Comparison of ENCODE assay signal across 26 mouse cellular contexts in genomic region chr13:102108204-102108603, GRCm38 (mm10).
"Had no signal": no experiment of that assay in that cellular context is flagged by ENCODE, and none has a peak within 500 bp of the region (broad histone marks: within the 10 kb centered on the region; RNA-seq: fewer than 3 reads in every experiment).

No protein-coding gene starts in this region.

- H3K9ac ChIP-seq: heart, embryonic 12.5 days; hindbrain, embryonic 13.5 days; hindbrain, embryonic 15.5 days; kidney, embryonic 15.5 days; limb, embryonic 12.5 days; liver, embryonic 13.5 days; liver, embryonic 15.5 days had no signal

- ATAC-seq: hindbrain, postnatal 0 days; intestine, embryonic 16.5 days had no signal

- H3K27ac ChIP-seq: heart, adult 2 months; heart, embryonic 10.5 days; hindbrain, embryonic 13.5 days; hindbrain, embryonic 15.5 days; hindbrain, postnatal 0 days; kidney, embryonic 15.5 days; kidney, postnatal 0 days; limb, embryonic 12.5 days; liver, embryonic 13.5 days; liver, embryonic 15.5 days had no signal

- DNase-seq: gastrocnemius, postnatal 14 days; gastrocnemius, postnatal 36 days; heart, adult 2 months; heart, postnatal 10 days; heart, postnatal 4 days; kidney, adult 11 months; kidney, adult 2 months; kidney, adult 9 months; kidney, postnatal 14 days; kidney, postnatal 36 days; layer of hippocampus, adult 9-11 months; layer of hippocampus, postnatal 36 days; left cerebral cortex, postnatal 4 days; liver; liver, embryonic 13.5 days had no signal

- H3K27me3 ChIP-seq: heart, embryonic 12.5 days; hindbrain, embryonic 13.5 days; hindbrain, embryonic 15.5 days; kidney, embryonic 15.5 days; limb, embryonic 12.5 days; liver, embryonic 13.5 days; liver, embryonic 15.5 days had no signal

- H3K4me1 ChIP-seq: heart, embryonic 10.5 days; heart, embryonic 12.5 days; hindbrain, embryonic 13.5 days; hindbrain, embryonic 15.5 days; kidney, embryonic 15.5 days; limb, embryonic 12.5 days; liver, embryonic 15.5 days had no signal

- H3K9me3 ChIP-seq: heart, embryonic 10.5 days; heart, embryonic 12.5 days; hindbrain, embryonic 13.5 days; hindbrain, embryonic 15.5 days; kidney, embryonic 15.5 days; limb, embryonic 12.5 days; liver, embryonic 13.5 days; liver, embryonic 15.5 days had no signal

- H3K4me2 ChIP-seq: heart, embryonic 12.5 days; hindbrain, embryonic 13.5 days; hindbrain, embryonic 15.5 days; kidney, embryonic 15.5 days; limb, embryonic 12.5 days; liver, embryonic 11.5 days; liver, embryonic 13.5 days; liver, embryonic 15.5 days had no signal

- H3K4me3 ChIP-seq: heart, adult 2 months; heart, embryonic 10.5 days; heart, embryonic 12.5 days; hindbrain, embryonic 13.5 days; hindbrain, embryonic 15.5 days; kidney, embryonic 15.5 days; limb, embryonic 12.5 days; liver, embryonic 13.5 days; liver, embryonic 15.5 days had no signal

- H3K36me3 ChIP-seq: heart, embryonic 10.5 days; heart, embryonic 12.5 days; hindbrain, embryonic 13.5 days; hindbrain, embryonic 15.5 days; kidney, embryonic 15.5 days; limb, embryonic 12.5 days; liver, embryonic 13.5 days; liver, embryonic 15.5 days had no signal
